Mouse (Mus musculus): Measurements from ENCODE around the gene Magi2. TPM values are rescaled to one million over a fixed set of nuclear protein-coding genes. Genes with fewer than 3 reads are reported as not detected.

Magi2 gene
- polyA plus RNA-seq, 1 experiment from 2014 or later = 20.2 TPM

DNA sequence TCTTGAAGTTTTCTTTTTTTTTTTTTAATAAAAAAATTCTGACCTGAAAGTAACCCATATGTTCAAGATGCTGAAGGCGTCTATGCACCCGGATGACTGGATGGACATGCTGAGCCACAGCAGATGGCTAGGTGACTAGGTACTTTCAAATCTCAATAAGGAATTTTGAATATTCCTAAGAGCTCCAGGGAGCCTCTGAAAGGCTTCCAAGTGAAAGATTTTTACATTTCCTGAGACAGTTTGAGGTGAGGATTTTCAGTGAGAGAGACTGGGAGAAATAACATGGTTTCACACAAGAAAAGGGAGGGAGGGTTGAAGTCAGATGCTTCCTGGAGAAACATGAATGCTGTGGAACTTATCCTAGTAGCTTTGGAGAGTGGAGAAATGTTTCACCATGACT, 1048.8 kb downstream of the Magi2 start:
- no peak for ATAC-seq (ENCODE audit: low FRiP score, low read depth)
- no peaks in the 10 kb centered on the region for H3K36me3 ChIP-seq
- no peak overlapping the region for H3K27ac ChIP-seq (replicated peaks)
- 84% methylated on average over 2 of the region's 2 CpGs for WGBS
- H3K9ac ChIP-seq (replicated peaks) = no peak overlapping the region
- H3K4me3 ChIP-seq = no peak overlapping the region
- H3K4me1 ChIP-seq = no peaks in the 10 kb centered on the region
- no peak overlapping the region for H3K4me2 ChIP-seq (replicated peaks)
- H3K9me3 ChIP-seq = no peaks in the 10 kb centered on the region
- no peaks in the 10 kb centered on the region for H3K27me3 ChIP-seq

DNA sequence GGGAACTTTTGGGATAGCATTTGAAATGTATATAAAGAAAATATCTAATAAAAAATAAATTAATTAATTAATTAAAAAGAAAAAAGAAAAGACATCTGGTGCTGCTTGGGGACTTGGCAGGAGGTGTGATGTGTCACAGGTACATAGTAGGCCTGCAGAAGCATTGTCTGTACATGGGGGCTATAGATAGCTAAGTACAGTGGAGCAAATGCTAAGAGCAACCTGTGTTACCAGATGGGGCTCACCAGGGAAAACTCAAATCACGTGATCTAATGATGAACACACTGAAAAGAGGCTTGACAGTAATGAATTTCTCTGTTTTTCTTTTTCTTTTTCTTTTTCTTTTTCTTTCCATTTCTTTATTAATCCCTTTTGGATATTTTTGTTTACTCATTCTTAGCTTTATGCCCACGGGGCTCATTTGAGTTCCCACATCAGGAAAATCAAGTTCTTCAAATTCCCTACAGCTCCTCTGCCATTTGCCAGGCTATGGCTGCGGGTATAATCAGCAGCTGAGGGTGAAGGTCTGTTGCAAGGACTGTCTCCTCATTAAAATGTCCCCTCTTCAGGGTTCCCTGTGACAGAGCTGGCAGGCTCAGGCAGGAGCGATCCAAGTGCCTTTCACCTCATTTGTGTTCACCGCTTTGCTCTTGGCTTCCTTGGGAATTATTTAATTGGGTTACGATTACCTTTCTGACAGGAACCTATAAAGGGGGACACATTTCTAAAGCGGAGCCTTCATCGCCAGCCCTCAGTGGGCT, 1058.4 kb downstream of the Magi2 start:
- H3K9me3 ChIP-seq = no peaks in the 10 kb centered on the region
- 88% methylated on average over 8 of the region's 8 CpGs for WGBS
- no peak overlapping the region; the same call in 1 of the 2 replicates for H3K27ac ChIP-seq (replicated peaks)
- H3K36me3 ChIP-seq = no peaks in the 10 kb centered on the region
- no peaks in the 10 kb centered on the region for H3K4me1 ChIP-seq
- no peak overlapping the region for H3K9ac ChIP-seq (replicated peaks)
- no peak overlapping the region for H3K4me3 ChIP-seq
- ATAC-seq (ENCODE audit: low FRiP score, low read depth) = peak; percentile 49; the same call in 1 of the 2 replicates
- H3K4me2 ChIP-seq (replicated peaks) = no peak overlapping the region
- H3K27me3 ChIP-seq = no peaks in the 10 kb centered on the region

- 72% methylated on average over 11 of the region's 11 CpGs for WGBS
These were observed 1067.7 kb downstream of the Magi2 start for GRCm38 (mm10) chr5:20294521-20294920.

GRCm38 (mm10) chr5:20299816-20300215, 1073.0 kb downstream of the Magi2 start:
- no peak overlapping the region for H3K9ac ChIP-seq (replicated peaks)
- WGBS = 81% methylated on average over 6 of the region's 6 CpGs
- no peaks in the 10 kb centered on the region for H3K27me3 ChIP-seq
- no peak overlapping the region for H3K4me2 ChIP-seq (replicated peaks)
- peaks cover 2% of the 10 kb centered on the region; the same call in 1 of the 2 replicates for H3K4me1 ChIP-seq
- H3K9me3 ChIP-seq = no peaks in the 10 kb centered on the region
- H3K4me3 ChIP-seq = no peak overlapping the region
- H3K27ac ChIP-seq (replicated peaks) = no peak overlapping the region
- no peaks in the 10 kb centered on the region for H3K36me3 ChIP-seq
- ATAC-seq (ENCODE audit: low FRiP score, low read depth) = no peak

More at GRCm38 (mm10) chr5:20294521-20294920, 1067.7 kb downstream of the Magi2 start:
- Histone ChIP-seq H3K9me3 (no peaks in the 10 kb centered on the region), H3K4me1 (no peaks in the 10 kb centered on the region), H3K4me2 (replicated peaks) (no peak overlapping the region), H3K36me3 (no peaks in the 10 kb centered on the region), H3K4me3 (no peak overlapping the region), H3K27me3 (no peaks in the 10 kb centered on the region), H3K27ac (replicated peaks) (no peak overlapping the region), H3K9ac (replicated peaks) (no peak overlapping the region)
- no peak for ATAC-seq (ENCODE audit: low FRiP score, low read depth)

DNA sequence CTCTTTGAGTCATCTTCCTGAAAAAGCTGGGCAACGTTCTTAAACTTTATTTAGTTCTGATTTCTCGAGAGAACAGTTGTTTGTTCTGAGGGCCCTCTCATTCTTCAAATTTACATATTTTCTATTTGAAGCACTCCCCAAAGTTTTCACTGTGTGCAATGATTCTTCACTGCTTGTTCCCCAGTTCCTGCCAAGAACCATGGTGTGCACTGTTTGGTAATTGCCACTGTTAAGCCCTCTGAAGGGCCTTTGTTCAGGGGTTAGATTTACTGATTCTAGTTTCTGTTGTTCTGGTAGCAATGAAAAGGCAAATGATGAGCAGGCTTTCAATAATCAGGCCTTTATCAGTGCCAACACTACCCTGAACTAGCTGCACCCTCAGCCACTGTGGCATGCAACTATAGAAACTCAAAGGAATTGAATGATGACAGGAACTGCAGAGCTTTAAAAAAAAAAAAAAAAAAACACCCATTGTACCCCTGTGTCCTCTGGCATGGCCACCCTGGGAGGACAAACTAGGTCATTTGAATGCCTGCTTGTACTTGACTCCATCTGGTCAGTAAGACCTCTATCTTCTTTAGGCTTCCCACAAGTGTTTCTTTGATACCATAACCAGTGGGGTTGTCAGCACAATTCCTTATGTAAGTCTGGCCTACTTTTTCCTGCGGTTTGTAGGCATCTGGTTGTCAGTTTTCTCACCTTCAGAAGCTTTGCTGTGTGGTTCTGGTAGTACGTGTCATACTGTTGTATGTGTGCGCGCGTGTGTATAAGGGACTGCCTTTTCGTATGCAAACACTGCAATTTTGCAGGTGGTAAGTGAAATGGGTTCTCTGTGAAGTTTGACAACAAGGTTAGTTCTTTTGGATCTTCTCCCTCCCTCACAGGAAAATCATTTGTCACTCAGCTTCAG, 1076.5 kb downstream of the Magi2 start:
- H3K4me1 ChIP-seq = peaks cover 2% of the 10 kb centered on the region; the same call in 1 of the 2 replicates
- ATAC-seq (ENCODE audit: low FRiP score, low read depth) = no peak
- H3K36me3 ChIP-seq = no peaks in the 10 kb centered on the region
- no peak overlapping the region for H3K27ac ChIP-seq (replicated peaks)
- WGBS = 87% methylated on average over 8 of the region's 8 CpGs
- H3K4me2 ChIP-seq (replicated peaks) = no peak overlapping the region
- H3K4me3 ChIP-seq = no peak overlapping the region
- H3K9ac ChIP-seq (replicated peaks) = no peak overlapping the region
- no peaks in the 10 kb centered on the region for H3K27me3 ChIP-seq
- no peaks in the 10 kb centered on the region for H3K9me3 ChIP-seq

DNA sequence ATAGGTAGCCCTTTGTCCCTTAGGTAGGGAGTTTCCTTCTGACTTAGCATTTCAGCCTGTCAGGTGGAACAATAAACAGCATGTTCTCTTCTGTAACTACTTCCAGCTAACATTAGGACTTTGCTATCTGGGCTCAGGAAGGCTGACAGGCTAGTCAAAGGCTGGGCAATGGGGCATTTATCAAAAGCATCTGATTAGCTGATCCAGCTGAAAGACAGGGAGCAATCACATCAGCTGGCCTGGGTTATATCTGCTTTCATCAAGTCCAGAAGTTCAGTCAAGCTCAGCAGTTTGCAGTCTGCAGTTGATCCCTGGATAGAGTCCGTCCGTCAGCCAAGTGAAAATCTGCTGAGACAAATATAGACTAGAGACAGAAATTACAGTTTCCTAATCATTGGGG, 1094.1 kb downstream of the Magi2 start:
- Histone ChIP-seq H3K27ac (replicated peaks) (no peak overlapping the region), H3K4me3 (no peak overlapping the region), H3K9ac (replicated peaks) (no peak overlapping the region), H3K27me3 (no peaks in the 10 kb centered on the region), H3K4me2 (replicated peaks) (no peak overlapping the region), H3K4me1 (no peaks in the 10 kb centered on the region), H3K9me3 (no peaks in the 10 kb centered on the region), H3K36me3 (no peaks in the 10 kb centered on the region)
- 81% methylated on average over 2 of the region's 2 CpGs for WGBS
- ATAC-seq (ENCODE audit: low FRiP score, low read depth) = no peak

DNA sequence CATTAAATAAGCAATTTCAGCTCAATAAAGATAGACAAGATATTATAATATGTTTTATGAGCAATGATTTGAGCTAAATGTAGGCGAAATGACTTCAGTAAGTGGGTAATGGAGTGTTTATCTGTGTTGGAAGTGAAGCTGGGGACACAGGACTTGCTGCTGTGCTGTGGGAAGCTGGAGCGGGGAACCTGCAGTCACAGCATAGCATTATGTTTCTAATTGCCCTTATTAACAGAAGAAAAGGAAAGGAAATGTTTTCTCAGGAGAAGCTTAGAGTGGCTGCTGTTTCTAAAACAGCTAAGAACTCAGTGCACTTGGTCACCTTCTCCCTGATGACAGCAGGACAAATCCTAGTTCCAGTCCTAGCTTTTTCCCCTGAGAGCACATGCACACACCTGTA, 1098.5 kb downstream of the Magi2 start:
- H3K9ac ChIP-seq (replicated peaks) = no peak overlapping the region
- no peak for ATAC-seq (ENCODE audit: low FRiP score, low read depth)
- no peaks in the 10 kb centered on the region for H3K27me3 ChIP-seq
- 67% methylated on average over 2 of the region's 2 CpGs for WGBS
- no peak overlapping the region for H3K4me3 ChIP-seq
- no peaks in the 10 kb centered on the region for H3K4me1 ChIP-seq
- H3K27ac ChIP-seq (replicated peaks) = no peak overlapping the region
- H3K9me3 ChIP-seq = no peaks in the 10 kb centered on the region
- H3K4me2 ChIP-seq (replicated peaks) = no peak overlapping the region
- H3K36me3 ChIP-seq = no peaks in the 10 kb centered on the region

DNA sequence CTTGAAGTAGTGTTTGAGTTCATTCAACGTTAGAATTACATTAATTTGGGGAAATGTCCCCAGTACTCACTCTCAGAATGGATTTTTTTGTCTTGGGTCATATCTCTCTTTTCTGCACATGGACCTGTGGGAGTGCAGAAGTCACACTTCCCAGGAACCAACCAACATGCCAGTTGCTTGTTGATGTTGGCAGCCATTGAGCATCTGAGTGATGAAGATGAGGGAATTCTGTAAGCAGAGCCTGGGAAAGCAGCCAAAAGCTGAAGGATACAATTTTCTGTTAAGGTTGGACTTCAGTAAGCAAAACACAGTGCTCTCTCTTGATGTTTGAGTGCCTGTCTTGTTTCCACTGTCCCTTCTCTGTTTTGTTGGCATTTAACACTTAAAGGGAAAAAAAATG, 1102.1 kb downstream of the Magi2 start:
- no peak overlapping the region for H3K27ac ChIP-seq (replicated peaks)
- no peak overlapping the region for H3K9ac ChIP-seq (replicated peaks)
- no peaks in the 10 kb centered on the region for H3K36me3 ChIP-seq
- no peaks in the 10 kb centered on the region for H3K27me3 ChIP-seq
- H3K4me3 ChIP-seq = no peak overlapping the region
- ATAC-seq (ENCODE audit: low FRiP score, low read depth) = no peak
- WGBS = 58% methylated on average over 1 of the region's 1 CpGs
- no peaks in the 10 kb centered on the region for H3K9me3 ChIP-seq
- no peaks in the 10 kb centered on the region for H3K4me1 ChIP-seq
- no peak overlapping the region for H3K4me2 ChIP-seq (replicated peaks)

DNA sequence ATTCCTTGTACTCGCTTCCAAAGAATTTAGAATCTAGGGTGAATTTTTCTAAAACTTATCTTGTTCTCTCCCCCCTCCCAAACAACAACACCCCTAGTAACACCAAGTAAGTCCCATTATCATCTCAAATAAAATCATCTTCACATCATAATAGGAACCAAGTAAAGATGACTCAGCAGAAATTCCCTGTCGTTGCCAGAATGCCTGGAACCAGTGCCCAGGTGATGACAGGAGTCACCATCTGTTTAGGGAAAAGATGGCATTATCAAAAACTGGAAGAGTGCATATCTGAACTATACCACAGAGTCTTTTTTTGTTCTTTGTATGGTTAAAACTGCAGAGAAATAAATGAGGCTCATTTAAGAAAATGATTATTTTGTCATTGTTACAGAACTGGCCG, 1103.2 kb downstream of the Magi2 start:
- no peaks in the 10 kb centered on the region for H3K9me3 ChIP-seq
- H3K4me2 ChIP-seq (replicated peaks) = no peak overlapping the region
- no peak overlapping the region for H3K9ac ChIP-seq (replicated peaks)
- WGBS = 81% methylated on average over 3 of the region's 3 CpGs
- no peaks in the 10 kb centered on the region for H3K4me1 ChIP-seq
- no peak for ATAC-seq (ENCODE audit: low FRiP score, low read depth)
- H3K27me3 ChIP-seq = no peaks in the 10 kb centered on the region
- H3K36me3 ChIP-seq = no peaks in the 10 kb centered on the region
- H3K4me3 ChIP-seq = no peak overlapping the region
- H3K27ac ChIP-seq (replicated peaks) = no peak overlapping the region

GRCm38 (mm10) chr5:20332574-20332973, 1105.7 kb downstream of the Magi2 start:
- no peaks in the 10 kb centered on the region for H3K4me1 ChIP-seq
- no peaks in the 10 kb centered on the region for H3K27me3 ChIP-seq
- H3K4me2 ChIP-seq (replicated peaks) = no peak overlapping the region
- no peak overlapping the region for H3K4me3 ChIP-seq
- no peak overlapping the region for H3K27ac ChIP-seq (replicated peaks)
- no peak overlapping the region for H3K9ac ChIP-seq (replicated peaks)
- WGBS = 88% methylated on average over 4 of the region's 4 CpGs
- no peaks in the 10 kb centered on the region for H3K36me3 ChIP-seq
- ATAC-seq (ENCODE audit: low FRiP score, low read depth) = no peak
- H3K9me3 ChIP-seq = no peaks in the 10 kb centered on the region

DNA sequence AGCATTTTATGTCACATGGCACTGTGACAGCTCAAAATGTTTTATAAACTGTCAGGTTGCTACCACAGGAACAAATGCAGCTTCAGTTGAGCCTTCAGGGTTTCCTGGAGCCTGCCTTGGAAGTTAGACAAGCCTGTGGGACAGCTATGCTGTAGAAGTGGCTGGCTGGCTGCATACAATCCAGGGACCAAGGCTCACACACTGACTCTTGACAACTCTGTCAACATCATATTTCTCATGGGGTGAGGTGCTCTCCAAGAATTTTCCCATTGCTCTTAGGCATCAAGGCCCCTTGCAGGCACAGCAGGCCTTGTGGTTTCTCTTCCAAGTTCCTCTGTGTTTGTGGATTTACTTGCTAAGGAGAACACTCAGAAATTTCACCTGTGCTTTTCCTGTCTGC, 1107.7 kb downstream of the Magi2 start:
- Histone ChIP-seq H3K4me3 (no peak overlapping the region), H3K9ac (replicated peaks) (no peak overlapping the region), H3K4me2 (replicated peaks) (no peak overlapping the region), H3K27ac (replicated peaks) (no peak overlapping the region), H3K27me3 (no peaks in the 10 kb centered on the region), H3K36me3 (no peaks in the 10 kb centered on the region), H3K9me3 (no peaks in the 10 kb centered on the region), H3K4me1 (no peaks in the 10 kb centered on the region)
- no peak for ATAC-seq (ENCODE audit: low FRiP score, low read depth)

DNA sequence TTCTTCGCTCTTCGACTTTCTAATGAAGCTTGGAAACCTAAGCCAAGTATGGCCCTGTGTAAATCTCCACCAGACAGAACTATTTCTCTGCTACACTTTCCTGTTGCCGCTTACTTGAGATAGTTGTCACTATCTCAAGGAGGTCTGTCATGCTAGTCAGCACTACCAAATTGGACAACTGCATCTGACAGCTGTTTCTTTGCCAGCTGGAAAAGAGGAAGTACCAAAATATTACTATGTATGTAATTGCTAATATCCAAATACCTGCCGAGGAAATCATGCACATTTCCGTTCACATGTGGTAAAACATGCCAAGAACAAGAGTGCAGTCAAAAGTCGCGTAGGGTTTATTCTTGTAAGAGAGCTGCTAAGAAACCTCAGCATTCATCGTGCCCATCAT, 1126.1 kb downstream of the Magi2 start:
- no peak for ATAC-seq (ENCODE audit: low FRiP score, low read depth)
- no peak overlapping the region for H3K27ac ChIP-seq (replicated peaks)
- H3K9ac ChIP-seq (replicated peaks) = no peak overlapping the region
- H3K4me1 ChIP-seq = no peaks in the 10 kb centered on the region
- H3K4me3 ChIP-seq = no peak overlapping the region
- no peak overlapping the region for H3K4me2 ChIP-seq (replicated peaks)
- no peaks in the 10 kb centered on the region for H3K36me3 ChIP-seq
- no peaks in the 10 kb centered on the region for H3K9me3 ChIP-seq
- WGBS = 94% methylated on average over 8 of the region's 8 CpGs
- no peaks in the 10 kb centered on the region for H3K27me3 ChIP-seq

Data from midbrain, embryonic 12.5 days (tissue).